ENCODE assay signal across 11 mouse cellular contexts in genomic region chr12:86999283-86999820, GRCm38 (mm10). TPM values are rescaled to one million over a fixed set of nuclear protein-coding genes. Genes with fewer than 3 reads are reported as not detected.
DNase-seq lines count a peak whose midpoint lies in the region; ATAC-seq lines count a peak whose summit lies in the region.
"Had no signal": no experiment of that assay in that cellular context is flagged by ENCODE, and none has a peak within 500 bp of the region (broad histone marks: within the 10 kb centered on the region; RNA-seq: fewer than 3 reads in every experiment).

No protein-coding gene starts in this region.

- no peak overlapping the region for H3K4me3 ChIP-seq in forebrain, embryonic 11.5 days (ENCODE audit: low read depth, low read length)
- no peak overlapping the region for H3K4me3 ChIP-seq in forebrain, embryonic 12.5 days (replicated peaks)
- H3K4me3 ChIP-seq in lung, embryonic 15.5 days = no peak overlapping the region
- H3K4me3 ChIP-seq: embryonic facial prominence, embryonic 15.5 days; limb, embryonic 13.5 days had no signal

- DNase-seq in forebrain, embryonic 11.5 days (ENCODE audit: low spot score) = peak; percentile 42
- DNase-seq in lung, postnatal 36 days = no peak
- DNase-seq in cerebellum, postnatal 14 days = peak; percentile 47 to 60
- peak; percentile 62 for DNase-seq in lung, postnatal 10 days
- no peak for DNase-seq in embryo, embryonic 11 days

- no peaks in the 10 kb centered on the region for H3K9me3 ChIP-seq in forebrain, embryonic 11.5 days (ENCODE audit: control insufficient read depth, low read length)
- H3K9me3 ChIP-seq in forebrain, embryonic 12.5 days = no peaks in the 10 kb centered on the region
- no peaks in the 10 kb centered on the region for H3K9me3 ChIP-seq in lung, embryonic 15.5 days
- H3K9me3 ChIP-seq: embryonic facial prominence, embryonic 15.5 days; limb, embryonic 13.5 days had no signal

- no peak overlapping the region for H3K4me2 ChIP-seq in forebrain, embryonic 11.5 days (ENCODE audit: low read depth, low read length, severe bottlenecking)
- H3K4me2 ChIP-seq in forebrain, embryonic 12.5 days = no peak overlapping the region
- H3K4me2 ChIP-seq in lung, embryonic 15.5 days = no peak overlapping the region
- H3K4me2 ChIP-seq: embryonic facial prominence, embryonic 15.5 days; limb, embryonic 13.5 days had no signal

- 76% methylated on average over 10 of the region's 10 CpGs for WGBS in forebrain, embryonic 11.5 days
- 77% methylated on average over 10 of the region's 10 CpGs for WGBS in forebrain, embryonic 12.5 days
- WGBS in lung, embryonic 15.5 days = 41% methylated on average over 10 of the region's 10 CpGs

- no peaks in the 10 kb centered on the region for H3K36me3 ChIP-seq in forebrain, embryonic 11.5 days (ENCODE audit: control insufficient read depth, insufficient read depth, low read length)
- no peaks in the 10 kb centered on the region for H3K36me3 ChIP-seq in forebrain, embryonic 12.5 days (replicated peaks)
- H3K36me3 ChIP-seq in lung, embryonic 15.5 days = no peaks in the 10 kb centered on the region
- H3K36me3 ChIP-seq: embryonic facial prominence, embryonic 15.5 days; limb, embryonic 13.5 days had no signal

- no peaks in the 10 kb centered on the region for H3K27me3 ChIP-seq in forebrain, embryonic 11.5 days (ENCODE audit: control insufficient read depth, insufficient read depth, low read length)
- H3K27me3 ChIP-seq in forebrain, embryonic 12.5 days = peaks cover 2% of the 10 kb centered on the region; the same call in 1 of the 2 replicates
- H3K27me3 ChIP-seq in lung, embryonic 15.5 days = no peaks in the 10 kb centered on the region

- no peak overlapping the region for H3K9ac ChIP-seq in forebrain, embryonic 11.5 days (ENCODE audit: low read length)
- H3K9ac ChIP-seq in forebrain, embryonic 12.5 days = no peak overlapping the region
- H3K9ac ChIP-seq in lung, embryonic 15.5 days = no peak overlapping the region
- H3K9ac ChIP-seq: embryonic facial prominence, embryonic 15.5 days; limb, embryonic 13.5 days had no signal

- no peak for ATAC-seq in forebrain, embryonic 11.5 days (replicated peaks; ENCODE audit: low FRiP score)
- ATAC-seq in forebrain, embryonic 12.5 days (ENCODE audit: low FRiP score) = no peak
- peak; percentile 16; the same call in 1 of the 2 replicates for ATAC-seq in lung, embryonic 15.5 days (ENCODE audit: borderline replicate concordance, extremely low read depth, low FRiP score, low TSS enrichment)
- ATAC-seq in granulocyte monocyte progenitor cell, adult 5-6 weeks (replicated peaks; ENCODE audit: poor library complexity, severe bottlenecking) = no peak

- no peaks in the 10 kb centered on the region for H3K4me1 ChIP-seq in forebrain, embryonic 11.5 days (replicated peaks; ENCODE audit: control insufficient read depth, insufficient read depth, low read length)
- peaks cover 12% of the 10 kb centered on the region for H3K4me1 ChIP-seq in forebrain, embryonic 12.5 days
- 0 out of 2 replicates have a peak, but pooled peaks cover 3% of the 10 kb centered on the region for H3K4me1 ChIP-seq in lung, embryonic 15.5 days
- H3K4me1 ChIP-seq: embryonic facial prominence, embryonic 15.5 days; limb, embryonic 13.5 days had no signal

- no peak overlapping the region for H3K27ac ChIP-seq in forebrain, embryonic 11.5 days (ENCODE audit: low read depth, low read length)
- no peak overlapping the region for H3K27ac ChIP-seq in forebrain, embryonic 12.5 days
- H3K27ac ChIP-seq in lung, embryonic 15.5 days = no peak overlapping the region
- H3K27ac ChIP-seq: embryonic facial prominence, embryonic 15.5 days; limb, embryonic 13.5 days had no signal

RNA-seq across cellular contexts. Expression of gene Zdhhc22, which starts 9.1 kb away (rescaled TPM):
- 0.15 and 0.17 TPM in 2 replicates for polyA plus RNA-seq in forebrain, embryonic 11.5 days (2014; fragmentation: Nextera tagmentation; extraction: Ambion mirVana)
- polyA plus RNA-seq in forebrain, embryonic 12.5 days (2016; fragmentation: Nextera tagmentation; extraction: Ambion mirVana) = 1.1 and 1.6 TPM in 2 replicates
- 0.12 TPM in 1 of 2 replicates, not detected in the other for polyA plus RNA-seq in lung, embryonic 15.5 days (2015; fragmentation: Nextera tagmentation; extraction: Ambion mirVana)
- total RNA-seq in granulocyte monocyte progenitor cell, adult 5-6 weeks (2014; fragmentation: Nextera tagmentation) = not detected in 2 replicates
- not detected in 2 replicates for total RNA-seq in granulocyte monocyte progenitor cell, adult 5-6 weeks (2017)
- polyA plus RNA-seq: large intestine, adult 2 months; limb, embryonic 13.5 days had no signal

RNA-seq across cellular contexts. Expression of gene Tmem63c, which starts 21.8 kb away (rescaled TPM):
- 0.25 and 0.32 TPM in 2 replicates for polyA plus RNA-seq in forebrain, embryonic 11.5 days (2014; fragmentation: Nextera tagmentation; extraction: Ambion mirVana)
- polyA plus RNA-seq in forebrain, embryonic 12.5 days (2016; fragmentation: Nextera tagmentation; extraction: Ambion mirVana) = 1.5 and 1.6 TPM in 2 replicates
- polyA plus RNA-seq in lung, embryonic 15.5 days (2015; fragmentation: Nextera tagmentation; extraction: Ambion mirVana) = 0.06 and 0.07 TPM in 2 replicates
- total RNA-seq in granulocyte monocyte progenitor cell, adult 5-6 weeks (2014; fragmentation: Nextera tagmentation) = not detected in 2 replicates
- not detected in 2 replicates for total RNA-seq in granulocyte monocyte progenitor cell, adult 5-6 weeks (2017)

RNA-seq across cellular contexts. Expression of gene Cipc, which starts 52.5 kb away (rescaled TPM):
- polyA plus RNA-seq in forebrain, embryonic 11.5 days (2014; fragmentation: Nextera tagmentation; extraction: Ambion mirVana) = 46.5 and 48.7 TPM in 2 replicates
- polyA plus RNA-seq in forebrain, embryonic 12.5 days (2016; fragmentation: Nextera tagmentation; extraction: Ambion mirVana) = 49.5 and 51.4 TPM in 2 replicates
- polyA plus RNA-seq in lung, embryonic 15.5 days (2015; fragmentation: Nextera tagmentation; extraction: Ambion mirVana) = 18.0 and 19.2 TPM in 2 replicates
- 23.5 and 32.3 TPM in 2 replicates for total RNA-seq in granulocyte monocyte progenitor cell, adult 5-6 weeks (2014; fragmentation: Nextera tagmentation)
- total RNA-seq in granulocyte monocyte progenitor cell, adult 5-6 weeks (2017) = 18.5 and 19.9 TPM in 2 replicates

Comparison
In these comparisons a context has a peak if more than half of its experiments do, and no peak if none do; other contexts are left out.
1. DNase-seq: peak in forebrain, embryonic 11.5 days (single experiment), cerebellum, postnatal 14 days (2 of 2) and lung, postnatal 10 days (single experiment); none in lung, postnatal 36 days (single experiment) and embryo, embryonic 11 days (single experiment).